Mouse (Mus musculus) neutrophil, adult 5-6 weeks (primary cell): Measurements from ENCODE around the gene Olfr854. TPM values are rescaled to one million over a fixed set of nuclear protein-coding genes. Genes with fewer than 3 reads are reported as not detected.

ENCODE experiments used
- ATAC-seq: fragments of 151-379, 151-347 bp; 2 replicates; pipeline ENCODE4 v1.8.0; 2017; ENCODE audit warnings: mild to moderate bottlenecking, moderate TSS enrichment; ENCODE audit not compliant: insufficient number of reproducible peaks, poor library complexity, low FRiP score, severe bottlenecking; ENCODE audit errors: extremely low read depth
- total RNA-seq: library from RNA; stranded (forward); fragments of 200-1000 nt; gene quantifications from 2 replicates; pipeline ENCODE4 v1.2.3, GENCODE M21; 2017

The Olfr854 gene
- total RNA-seq, result not detected in 2 replicates

DNA sequence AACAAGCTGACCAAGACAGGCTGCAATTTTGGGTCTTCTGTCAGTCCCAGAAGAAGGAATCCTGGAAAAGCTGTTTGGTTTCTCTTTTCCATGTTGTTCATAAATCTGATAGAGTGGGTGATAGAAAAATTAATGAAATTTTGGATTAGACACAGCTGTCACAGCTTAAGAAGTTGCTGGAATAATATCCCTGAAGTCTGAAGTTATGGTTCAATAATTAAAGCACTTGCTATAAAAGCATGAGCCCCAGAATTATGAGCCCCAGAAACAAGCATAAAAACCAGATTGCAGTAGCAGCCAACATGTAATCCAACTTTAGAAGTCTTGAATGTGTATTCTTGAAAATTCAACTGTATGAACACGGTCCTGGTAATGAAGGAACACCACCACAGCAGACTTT, at the start of gene Olfr854:
Gene Olfr854, minus strand, starts transcription at position 101 of the 400 bp plus-strand sequence.
- ATAC-seq, result no peak

DNA sequence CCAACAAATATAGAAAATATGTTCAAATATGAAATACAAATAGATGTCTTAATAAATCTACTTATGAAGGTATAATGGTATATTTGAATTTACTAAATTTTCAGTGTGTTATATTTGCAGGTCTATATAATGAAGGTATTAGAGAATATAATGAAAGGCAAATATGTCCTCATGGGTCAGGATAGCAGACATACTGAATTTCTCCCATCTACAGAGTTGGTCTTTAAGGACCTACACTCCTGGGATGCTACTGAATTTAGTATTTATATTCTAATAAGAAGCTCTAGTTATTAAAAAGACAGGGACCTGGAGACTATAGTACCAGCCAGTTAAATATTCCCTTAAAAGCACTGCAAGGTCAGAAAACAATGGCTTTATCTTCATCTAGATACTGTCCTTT, 15.1 kb upstream of the Olfr854 start, which contains the start of gene Olfr855:
Gene Olfr855, plus strand, starts transcription at position 301 of the 400 bp plus-strand sequence.
- no peak for ATAC-seq

DNA sequence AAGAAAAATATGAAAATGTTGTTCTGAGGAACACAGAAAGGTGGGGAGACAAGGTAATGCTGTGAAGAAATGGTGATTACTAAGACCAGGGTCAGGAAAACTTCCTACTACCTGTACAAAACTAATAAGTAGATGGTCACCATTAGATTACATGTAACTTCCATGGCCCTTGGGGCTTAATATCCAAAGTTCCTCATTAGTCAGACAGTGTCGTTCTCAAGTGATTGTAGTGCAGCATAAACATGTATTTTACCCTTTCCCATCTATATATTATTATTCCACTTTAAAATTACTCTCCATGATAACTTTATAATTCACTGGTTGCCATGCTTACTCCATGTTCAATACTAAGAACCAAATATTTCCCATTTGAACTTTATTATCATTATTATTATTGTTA, 26.2 kb downstream of the Olfr854 start, which contains the start of gene Olfr853:
Gene Olfr853, minus strand, starts transcription at position 101 of the 400 bp plus-strand sequence.
- ATAC-seq, result no peak

Other genes with a start within 250 kb of the Olfr854 start
- gene Olfr845, start 230.9 kb downstream of the Olfr854 start, total RNA-seq, result not detected in 2 replicates
- gene Olfr846, start 203.4 kb downstream of the Olfr854 start, total RNA-seq, result not detected in 2 replicates
- gene Olfr847, start 188.7 kb downstream of the Olfr854 start, total RNA-seq, result 1.9 TPM in 1 of 2 replicates, not detected in the other
- gene Olfr849, start 127.1 kb downstream of the Olfr854 start, total RNA-seq, result 0.49 TPM in 1 of 2 replicates, not detected in the other
- not detected in 2 replicates for gene Olfr850, start 89.1 kb downstream of the Olfr854 start, total RNA-seq
- gene Olfr851, start 74.1 kb downstream of the Olfr854 start, total RNA-seq, result not detected in 2 replicates
- not detected in 2 replicates for gene Olfr853, start 26.3 kb downstream of the Olfr854 start, total RNA-seq
- gene Olfr855, start 15.2 kb upstream of the Olfr854 start, total RNA-seq, result not detected in 2 replicates
- gene Zfp317, start 54.7 kb upstream of the Olfr854 start, total RNA-seq, result 47.8 and 48.3 TPM in 2 replicates
- gene Olfr857, start 142.1 kb upstream of the Olfr854 start, total RNA-seq, result not detected in 2 replicates
- gene Olfr58, start 212.9 kb upstream of the Olfr854 start, total RNA-seq, result not detected in 2 replicates
- gene Olfr859, start 237.5 kb upstream of the Olfr854 start, total RNA-seq, result not detected in 2 replicates